ENCODE assay signal across 8 mouse cellular contexts in the genomic region with DNA sequence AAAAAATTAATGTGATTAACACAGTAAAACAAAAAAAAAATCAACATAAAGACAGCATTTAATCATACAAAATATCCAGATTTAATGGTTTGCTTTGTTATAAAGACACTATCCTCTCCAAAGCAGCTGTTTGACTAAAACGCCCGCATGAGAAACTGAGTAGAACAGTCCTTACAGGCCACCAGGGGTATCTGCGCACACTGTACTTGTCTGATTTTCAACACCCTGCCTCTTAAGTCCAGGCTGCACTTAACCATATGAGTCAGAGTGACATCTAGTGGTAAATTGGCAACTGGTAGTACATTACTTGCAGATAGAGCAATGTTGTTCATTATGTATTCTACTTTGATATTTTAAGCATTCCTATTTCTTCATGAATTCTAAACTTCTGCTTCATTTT.
DNase-seq lines count a peak whose midpoint lies in the region; ATAC-seq and TF ChIP-seq lines count a peak whose summit lies in the region.

No protein-coding gene starts in this region.

- 24% methylated on average over 3 of the region's 3 CpGs for WGBS in forebrain, embryonic 12.5 days

- H3K9ac ChIP-seq in forebrain, embryonic 12.5 days: no peak overlapping the region

- H3K36me3 ChIP-seq in forebrain, embryonic 12.5 days (replicated peaks): 0 out of 2 replicates have a peak, but pooled peaks cover 4% of the 10 kb centered on the region

- peak; percentile 90 for ATAC-seq in forebrain, embryonic 12.5 days (ENCODE audit: low FRiP score)
- ATAC-seq in megakaryocyte progenitor cell, adult 5-6 weeks (replicated peaks; ENCODE audit: poor library complexity): peak; percentile 100

- TF ChIP-seq CTCF in brain, embryonic 14.5 days (IDR thresholded peaks at IDR 0.05; ENCODE audit: borderline replicate concordance, extremely low read depth, insufficient read depth, insufficient read length): peak; percentile 72; the same call in 1 of the 2 replicates

- no peaks in the 10 kb centered on the region for H3K27me3 ChIP-seq in forebrain, embryonic 12.5 days

- peak; percentile 9 for DNase-seq in adrenal gland, adult 2 months
- DNase-seq in adrenal gland, adult 18-20 months (ENCODE audit: low spot score in 2 of 2): no peak
- peak; percentile 35 for DNase-seq in 3134 (ENCODE audit: extremely low read depth, insufficient read length, low spot score)
- peak; percentile 96 for DNase-seq in brain, embryonic 14.5 days (ENCODE audit: low read depth)
- peak; percentile 15 to 34 for DNase-seq in kidney, adult 8-10 months
- peak; percentile 83 for DNase-seq in thymus, postnatal 0 days (ENCODE audit: low spot score)

- no peak overlapping the region for H3K4me3 ChIP-seq in forebrain, embryonic 12.5 days (replicated peaks)

- H3K4me1 ChIP-seq in forebrain, embryonic 12.5 days: peaks cover 20% of the 10 kb centered on the region

- no peak overlapping the region for H3K4me2 ChIP-seq in forebrain, embryonic 12.5 days

- TF ChIP-seq POLR2A in brain, embryonic 14.5 days (IDR thresholded peaks at IDR 0.05; ENCODE audit: borderline replicate concordance, extremely low read depth, insufficient read depth, insufficient read length, poor library complexity, severe bottlenecking): no peak

- no peak overlapping the region for H3K27ac ChIP-seq in forebrain, embryonic 12.5 days

- no peaks in the 10 kb centered on the region for H3K9me3 ChIP-seq in forebrain, embryonic 12.5 days

Comparison
In these comparisons a context has a peak if more than half of its experiments do, and no peak if none do; other contexts are left out.
1. DNase-seq: peak in adrenal gland, adult 2 months (single experiment), 3134 (single experiment), brain, embryonic 14.5 days (single experiment), kidney, adult 8-10 months (2 of 2) and thymus, postnatal 0 days (single experiment); none in adrenal gland, adult 18-20 months (0 of 2).